Mouse (Mus musculus) kidney, postnatal 14 days (tissue): Measurements from ENCODE around the gene Cstad.

ENCODE experiments used
- DNase-seq: peaks from one replicate; pipeline ENCODE4 v3.0.0; 2022; ENCODE audit warnings: mixed read lengths

The Cstad gene

GRCm38 (mm10) chr2:30599621-30600020 is 4.8 kb downstream of the Cstad start:
- no peak for DNase-seq

- DNase-seq: peak; percentile 72
Measured at GRCm38 (mm10) chr2:30600291-30600690, 5.5 kb downstream of the Cstad start.

DNA sequence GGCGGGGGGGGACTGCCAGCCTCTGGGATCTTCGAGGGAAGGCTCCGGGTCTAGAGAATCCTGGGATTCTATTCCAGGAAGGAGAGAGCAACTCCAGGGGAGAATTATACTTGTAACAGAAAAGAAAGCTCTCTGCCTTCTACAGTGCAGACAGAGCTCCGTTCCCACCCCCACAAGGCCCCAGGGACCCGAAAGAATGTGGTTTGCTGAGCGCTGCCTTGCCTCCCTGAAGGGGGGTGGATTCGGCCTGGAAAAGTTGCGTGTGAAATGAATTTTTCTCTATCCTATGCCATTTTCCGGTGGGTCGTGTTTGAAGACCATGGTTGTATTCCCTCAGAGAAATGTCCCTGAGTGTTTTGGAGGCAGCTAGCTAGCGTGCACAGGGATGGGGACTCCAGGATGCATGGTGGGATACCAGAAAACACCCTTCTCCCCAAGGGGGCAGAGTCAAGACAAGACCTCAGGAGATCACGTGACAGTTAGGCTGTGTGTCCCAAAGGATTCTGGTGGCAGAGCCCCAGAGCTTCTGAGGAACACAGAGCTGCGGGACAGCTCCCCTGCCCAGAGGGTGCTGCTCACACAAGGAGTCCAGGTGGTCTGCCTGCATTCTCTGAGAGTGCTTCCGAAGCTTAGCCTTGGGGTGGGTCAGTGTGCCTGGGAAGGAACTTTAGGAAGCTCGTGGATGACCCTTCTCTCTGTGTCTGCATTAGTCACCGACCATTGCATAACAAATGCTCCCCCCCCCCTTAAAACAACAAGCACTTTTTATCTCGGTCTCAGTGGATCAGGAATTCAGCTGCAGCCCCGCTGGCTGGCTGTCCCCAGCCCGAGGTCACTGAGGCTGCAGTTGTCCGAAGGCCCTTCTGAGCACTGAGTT is 6.4 kb downstream of the Cstad start:
- DNase-seq: peak; percentile 78

- DNase-seq: no peak
Measured at GRCm38 (mm10) chr2:30602451-30602850, 7.6 kb downstream of the Cstad start.

DNA sequence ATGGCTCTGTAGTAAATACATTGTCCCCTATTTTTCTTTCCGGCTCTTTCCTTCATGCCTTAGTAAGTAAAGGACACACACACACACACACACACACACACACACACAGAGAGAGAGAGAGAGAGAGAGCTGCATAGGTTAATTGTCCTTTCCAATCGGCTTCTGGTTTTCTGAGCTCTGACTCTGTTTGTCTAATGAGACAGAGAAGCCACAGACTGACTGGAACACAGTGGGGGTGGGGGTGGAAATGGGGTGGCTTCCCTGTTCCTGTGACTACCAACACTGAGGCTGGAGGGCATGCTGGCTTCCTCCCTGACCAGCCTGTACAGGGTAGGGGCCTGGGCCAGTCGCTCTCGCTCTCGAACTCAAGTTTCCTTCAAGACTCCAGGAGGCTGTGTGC is 8.9 kb downstream of the Cstad start:
- no peak for DNase-seq

GRCm38 (mm10) chr2:30604880-30605761 is 10.3 kb downstream of the Cstad start:
- peak; percentile 76 for DNase-seq

- no peak for DNase-seq
Measured at GRCm38 (mm10) chr2:30605762-30606051, 10.9 kb downstream of the Cstad start.

GRCm38 (mm10) chr2:30606621-30607052 is 11.8 kb downstream of the Cstad start:
- peak; percentile 56 for DNase-seq

DNA sequence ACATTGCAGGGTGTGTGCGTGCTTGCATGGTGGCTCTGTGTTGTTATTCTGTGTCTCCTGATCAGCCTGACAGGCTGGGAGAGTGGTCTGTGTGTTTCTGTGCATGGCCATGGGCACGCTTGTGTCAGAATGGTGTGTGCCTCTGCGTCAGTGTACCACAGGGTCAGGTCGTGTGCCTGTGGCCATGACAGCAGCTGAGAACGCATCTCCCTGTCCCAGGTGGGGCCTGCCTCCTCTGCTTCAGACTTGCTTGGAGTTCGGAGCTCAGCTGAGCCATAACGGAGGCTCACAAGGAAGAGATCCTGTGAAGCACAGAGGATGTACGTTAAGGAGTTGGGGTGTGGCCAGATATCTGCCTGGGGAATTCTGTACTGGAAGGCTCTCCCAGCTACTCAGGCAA is 13.1 kb downstream of the Cstad start:
- no peak for DNase-seq

- no peak for DNase-seq
Measured at GRCm38 (mm10) chr2:30608690-30609201, 13.9 kb downstream of the Cstad start.

DNA sequence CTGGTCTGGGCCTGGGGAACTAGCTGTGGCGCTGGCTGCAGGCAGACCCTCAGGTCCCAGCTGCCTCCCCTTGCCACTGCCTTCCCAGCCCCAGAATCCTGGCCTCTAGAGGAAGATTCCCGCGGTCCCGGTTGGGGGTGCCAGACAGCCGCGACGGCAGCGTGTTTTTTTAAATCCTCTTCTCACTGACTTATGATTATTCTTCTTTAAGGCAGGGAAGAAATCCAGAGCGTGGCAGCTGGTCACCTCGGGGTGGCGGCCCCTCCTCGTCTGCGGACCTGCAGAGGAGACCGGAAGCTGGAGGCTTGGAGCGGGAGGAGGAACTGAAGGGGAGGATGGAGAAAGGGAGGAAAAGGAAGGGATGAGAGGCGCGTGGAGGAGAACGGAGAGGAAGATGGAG is 18.7 kb downstream of the Cstad start:
- DNase-seq: peak; percentile 84

DNA sequence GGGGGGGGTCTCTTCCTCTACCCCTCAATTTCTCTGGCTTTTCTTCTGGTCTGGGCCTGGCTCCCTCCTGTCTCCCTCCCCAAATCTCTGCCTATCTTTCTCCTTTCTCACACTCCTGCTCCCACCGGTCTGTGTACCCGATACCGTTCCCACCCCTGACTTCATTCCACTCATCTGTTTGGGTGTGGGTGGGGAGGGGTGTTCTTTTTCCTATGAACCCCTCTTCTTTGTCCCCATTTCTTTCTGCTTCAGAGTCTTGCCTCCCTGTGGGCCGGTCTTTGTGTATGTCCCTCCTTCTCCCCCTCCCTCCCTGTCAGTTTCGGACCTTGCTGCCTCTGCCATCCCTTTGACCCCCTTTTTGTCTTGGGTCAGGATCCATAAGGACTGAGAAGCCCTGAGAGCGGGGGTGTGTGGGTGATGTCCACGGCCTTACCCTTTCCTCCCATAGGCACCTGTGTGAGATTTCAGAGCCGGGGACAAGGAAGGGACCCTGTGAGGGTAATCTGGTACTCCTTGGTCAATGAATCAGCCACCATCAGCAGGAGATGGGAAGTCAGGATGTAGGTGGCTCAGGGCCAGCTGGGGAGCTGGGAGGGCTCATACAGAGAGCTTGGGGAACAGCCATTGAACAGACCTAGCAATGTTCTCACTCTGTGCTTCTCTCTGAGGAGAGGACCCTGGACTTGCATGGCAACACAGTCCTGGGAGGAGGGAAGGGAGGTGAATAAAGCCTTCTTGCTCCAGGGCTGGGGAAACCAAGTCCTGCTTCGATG is 19.5 kb downstream of the Cstad start:
- DNase-seq: no peak

DNA sequence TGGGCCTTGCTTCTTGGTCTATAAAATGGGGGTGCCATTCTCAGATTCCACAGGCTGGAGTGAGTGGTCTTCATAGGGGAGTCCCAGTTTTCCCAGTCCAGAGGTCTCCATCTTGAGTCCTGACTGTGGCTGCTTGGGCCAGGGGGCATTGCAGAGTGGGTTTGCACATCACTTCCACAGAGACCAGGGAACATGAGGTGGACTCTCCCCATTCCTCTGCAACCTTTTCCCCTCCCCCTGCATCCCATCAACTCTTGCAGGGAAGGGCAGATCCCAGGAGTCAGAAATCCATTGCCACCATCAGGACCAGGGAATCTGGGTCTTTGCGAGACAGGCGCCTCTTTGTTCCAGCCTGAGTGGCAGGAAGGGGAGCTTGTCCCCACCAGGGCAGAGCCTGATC is 21.0 kb downstream of the Cstad start:
- DNase-seq: no peak

DNA sequence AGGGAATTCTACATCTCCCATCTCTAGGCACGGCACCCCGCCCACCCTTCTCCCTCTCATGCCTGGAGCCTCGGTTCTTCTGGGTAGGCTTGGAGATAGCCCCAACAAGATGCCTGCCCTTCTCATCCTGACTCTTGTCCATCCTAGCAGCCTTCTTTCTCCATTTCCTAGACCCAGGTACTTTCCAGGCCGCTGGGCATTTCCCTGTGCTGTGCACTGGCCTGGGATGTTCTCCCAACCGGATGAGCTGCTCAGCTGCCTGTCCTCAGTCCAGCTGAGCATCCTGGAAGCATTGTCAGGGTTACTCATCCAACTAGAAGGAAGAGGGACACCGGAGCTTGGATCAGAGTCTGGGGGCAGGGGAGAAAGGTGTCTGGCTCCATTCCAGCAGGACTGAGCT is 21.6 kb downstream of the Cstad start:
- no peak for DNase-seq

DNA sequence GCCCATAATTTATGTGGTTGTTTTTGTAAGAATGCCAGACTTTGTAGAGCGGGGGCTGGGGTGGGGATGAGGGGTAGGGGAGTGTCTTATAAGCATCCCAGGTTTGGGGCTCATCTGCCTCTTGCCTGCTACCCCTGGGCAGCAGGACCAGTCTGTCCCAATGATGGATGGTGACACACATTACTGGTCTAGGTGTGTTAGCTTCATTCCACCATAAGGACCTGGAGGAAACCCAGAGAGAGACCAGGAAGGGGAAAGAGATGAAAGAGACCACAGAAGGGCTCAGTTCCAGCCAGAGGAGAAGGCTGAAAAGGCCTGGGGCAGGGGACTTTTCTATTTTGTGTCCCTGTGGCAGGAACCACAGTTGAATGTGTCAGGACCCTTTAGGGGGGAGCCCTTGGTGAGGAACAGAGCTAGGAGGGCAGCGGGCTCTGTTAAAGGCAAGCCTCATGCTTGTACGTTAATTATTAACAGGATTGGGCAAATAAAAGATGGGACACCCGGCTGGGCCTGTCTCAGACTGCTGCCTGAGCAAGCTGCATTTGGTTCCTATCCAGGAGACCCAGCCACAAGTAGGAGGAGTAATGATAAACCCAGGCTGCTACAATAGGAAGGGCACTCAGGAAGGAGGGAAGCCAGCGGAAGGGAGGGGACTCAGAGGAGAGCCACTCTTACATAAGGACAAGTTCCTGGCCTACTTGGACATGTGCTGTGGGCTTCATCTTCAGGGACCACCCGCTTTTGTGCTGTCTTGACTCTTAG is 23.8 kb downstream of the Cstad start:
- peak; percentile 88 for DNase-seq

DNA sequence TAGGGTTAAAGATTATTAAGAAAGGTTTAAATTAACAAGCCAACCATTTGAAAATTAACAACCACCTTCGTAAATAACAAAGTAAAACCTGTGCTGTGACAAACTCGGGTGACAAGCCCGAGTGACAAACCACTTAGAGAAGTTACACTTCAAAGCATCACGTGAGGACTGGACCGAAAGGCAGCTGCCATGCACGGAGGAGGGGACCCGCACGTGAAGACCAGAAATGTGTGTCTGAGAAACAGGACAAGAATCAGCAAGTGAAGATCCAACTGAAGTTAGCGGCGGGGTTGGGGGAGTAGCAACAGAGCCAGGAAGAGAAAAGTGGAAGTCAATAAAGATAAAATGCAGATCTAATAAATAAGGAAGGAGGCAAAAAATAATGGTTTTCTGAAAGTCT is 29.0 kb downstream of the Cstad start:
- DNase-seq: no peak

GRCm38 (mm10) chr2:30625296-30625826 is 30.5 kb downstream of the Cstad start:
- no peak for DNase-seq

DNA sequence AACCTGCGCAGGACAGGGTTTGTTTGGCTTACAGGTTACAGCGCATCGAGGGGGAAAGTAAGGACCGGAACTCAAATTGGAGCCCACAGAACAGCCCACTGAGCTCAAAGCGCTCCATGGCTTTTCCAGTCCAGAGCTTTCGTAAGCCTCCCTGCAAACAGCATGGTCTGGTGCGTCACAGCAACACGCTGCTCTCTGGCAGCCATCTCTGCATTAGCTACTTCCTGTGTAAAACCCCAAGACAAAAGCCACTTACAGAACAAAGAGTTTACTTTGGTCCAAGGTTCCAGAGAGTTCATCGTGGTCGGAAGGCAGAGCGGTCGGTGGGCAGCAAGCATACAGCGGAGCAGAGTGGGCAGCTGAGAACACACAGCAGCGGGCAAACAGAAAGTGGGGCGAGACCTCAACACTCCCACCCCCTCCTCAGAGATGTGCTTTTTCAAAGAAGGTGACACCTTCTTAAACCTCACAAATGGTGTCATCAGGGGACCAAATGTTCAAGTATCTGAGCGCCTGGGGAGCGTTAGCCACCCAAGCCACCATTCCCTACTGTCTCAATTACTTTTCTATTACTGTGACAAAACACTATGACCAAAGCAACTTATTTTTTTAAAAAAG is 31.3 kb downstream of the Cstad start:
- no peak for DNase-seq

DNA sequence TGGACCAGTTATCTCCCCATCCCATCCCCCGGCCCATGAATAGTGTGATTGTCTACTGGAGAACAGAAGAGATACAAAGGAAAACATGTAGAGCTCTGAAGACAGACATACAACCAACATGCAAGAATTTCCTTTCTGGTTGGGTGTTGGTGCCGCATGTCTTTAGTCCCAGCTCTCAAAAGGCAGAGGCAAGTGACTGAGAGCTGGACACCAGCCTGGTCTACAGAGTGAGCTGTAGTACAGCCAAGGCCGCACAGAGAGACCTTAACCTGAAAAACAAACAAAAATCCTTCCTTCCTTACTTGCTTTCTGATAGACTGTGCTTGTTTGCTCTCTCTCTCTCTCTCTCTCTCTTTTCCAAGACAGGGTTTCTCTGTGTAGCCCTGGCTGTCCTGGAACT is 32.5 kb downstream of the Cstad start:
- no peak for DNase-seq

GRCm38 (mm10) chr2:30628374-30628773 is 33.5 kb downstream of the Cstad start:
- DNase-seq: no peak

- no peak for DNase-seq
Measured at GRCm38 (mm10) chr2:30629038-30629761, 34.4 kb downstream of the Cstad start.
